Mouse (Mus musculus): ENCODE measurements around the gene Limk2. TPM values are rescaled to one million over a fixed set of nuclear protein-coding genes. Genes with fewer than 3 reads are reported as not detected.

Limk2 gene
- polyA plus RNA-seq, 1 experiment from 2014 or later, result 45.5 TPM

GRCm38 (mm10) chr11:3331756-3332642 is 77.0 kb downstream of the Limk2 start:
- DNase-seq (ENCODE audit: low spot score), result peak; percentile 93
- peak overlapping the region; percentile 92 for H3K4me2 ChIP-seq (ENCODE audit: low read depth, severe bottlenecking)
- H3K4me1 ChIP-seq (ENCODE audit: control insufficient read depth, insufficient read depth, low read length), result peaks cover 3% of the 10 kb centered on the region; the same call in 1 of the 2 replicates
- H3K27ac ChIP-seq (replicated peaks; ENCODE audit: low read depth, low read length), result no peak overlapping the region
- under 1% methylated on average over 66 of the region's 75 CpGs for WGBS
- peak; percentile 92 for ATAC-seq (ENCODE audit: insufficient number of reproducible peaks, low FRiP score, low TSS enrichment, low read depth)
- H3K36me3 ChIP-seq (ENCODE audit: control insufficient read depth, insufficient read depth, low read length), result no peaks in the 10 kb centered on the region
- peak overlapping the region; percentile 41 for H3K4me3 ChIP-seq (ENCODE audit: low read depth, low read length)
- no peaks in the 10 kb centered on the region for H3K27me3 ChIP-seq (ENCODE audit: control insufficient read depth, insufficient read depth, low read length)
- H3K9me3 ChIP-seq (ENCODE audit: control insufficient read depth, low read length), result no peaks in the 10 kb centered on the region
- H3K9ac ChIP-seq (ENCODE audit: low read length), result peak overlapping the region; percentile 48

- Histone ChIP-seq H3K4me3 (ENCODE audit: low read depth, low read length) (peak overlapping the region; percentile 41), H3K4me1 (ENCODE audit: control insufficient read depth, insufficient read depth, low read length) (peaks cover 3% of the 10 kb centered on the region; the same call in 1 of the 2 replicates), H3K36me3 (ENCODE audit: control insufficient read depth, insufficient read depth, low read length) (no peaks in the 10 kb centered on the region), H3K27me3 (ENCODE audit: control insufficient read depth, insufficient read depth, low read length) (no peaks in the 10 kb centered on the region), H3K4me2 (ENCODE audit: low read depth, severe bottlenecking) (peak overlapping the region; percentile 92), H3K9ac (ENCODE audit: low read length) (peak overlapping the region; percentile 61), H3K27ac (replicated peaks; ENCODE audit: low read depth, low read length) (no peak overlapping the region; the same call in 1 of the 2 replicates), H3K9me3 (ENCODE audit: control insufficient read depth, low read length) (no peaks in the 10 kb centered on the region)
- DNase-seq (ENCODE audit: low spot score) (peak; percentile 36), ATAC-seq (ENCODE audit: insufficient number of reproducible peaks, low FRiP score, low TSS enrichment, low read depth) (no peak)
- WGBS, result 8% methylated on average over 14 of the region's 14 CpGs
Measured at GRCm38 (mm10) chr11:3330991-3331750, 77.8 kb downstream of the Limk2 start.

GRCm38 (mm10) chr11:3330566-3330965 is 78.4 kb downstream of the Limk2 start:
- H3K27ac ChIP-seq (replicated peaks; ENCODE audit: low read depth, low read length), result no peak overlapping the region; the same call in 1 of the 2 replicates
- H3K9ac ChIP-seq (ENCODE audit: low read length), result peak overlapping the region; percentile 61
- ATAC-seq (ENCODE audit: insufficient number of reproducible peaks, low FRiP score, low TSS enrichment, low read depth) (no peak), DNase-seq (ENCODE audit: low spot score) (peak; percentile 79)
- no peaks in the 10 kb centered on the region for H3K36me3 ChIP-seq (ENCODE audit: control insufficient read depth, insufficient read depth, low read length)
- WGBS, result 3% methylated on average over 9 of the region's 9 CpGs
- peaks cover 3% of the 10 kb centered on the region; the same call in 1 of the 2 replicates for H3K4me1 ChIP-seq (ENCODE audit: control insufficient read depth, insufficient read depth, low read length)
- peak overlapping the region; percentile 92 for H3K4me2 ChIP-seq (ENCODE audit: low read depth, severe bottlenecking)
- H3K4me3 ChIP-seq (ENCODE audit: low read depth, low read length), result peak overlapping the region; percentile 41
- H3K9me3 ChIP-seq (ENCODE audit: control insufficient read depth, low read length), result no peaks in the 10 kb centered on the region
- H3K27me3 ChIP-seq (ENCODE audit: control insufficient read depth, insufficient read depth, low read length), result no peaks in the 10 kb centered on the region

GRCm38 (mm10) chr11:3329891-3330451 is 79.0 kb downstream of the Limk2 start, which contains the start of gene Pik3ip1:
Pik3ip1 (plus strand) TSS chr11:3330401.
- no peaks in the 10 kb centered on the region for H3K36me3 ChIP-seq (ENCODE audit: control insufficient read depth, insufficient read depth, low read length)
- H3K4me3 ChIP-seq (ENCODE audit: low read depth, low read length), result peak within 1 kb of the TSS; percentile 41
- no peak within 1 kb of the TSS; the same call in 1 of the 2 replicates for H3K27ac ChIP-seq (replicated peaks; ENCODE audit: low read depth, low read length)
- peak within 1 kb of the TSS; percentile 92 for H3K4me2 ChIP-seq (ENCODE audit: low read depth, severe bottlenecking)
- no peak for ATAC-seq (ENCODE audit: insufficient number of reproducible peaks, low FRiP score, low TSS enrichment, low read depth)
- DNase-seq (ENCODE audit: low spot score), result no peak
- no peaks in the 10 kb centered on the region for H3K9me3 ChIP-seq (ENCODE audit: control insufficient read depth, low read length)
- no peaks in the 10 kb centered on the region for H3K27me3 ChIP-seq (ENCODE audit: control insufficient read depth, insufficient read depth, low read length)
- peak within 1 kb of the TSS; percentile 61 for H3K9ac ChIP-seq (ENCODE audit: low read length)
- H3K4me1 ChIP-seq (ENCODE audit: control insufficient read depth, insufficient read depth, low read length), result peaks cover 3% of the 10 kb centered on the region; the same call in 1 of the 2 replicates

- WGBS, result 78% methylated on average over 11 of the region's 11 CpGs
- Histone ChIP-seq H3K27me3 (ENCODE audit: control insufficient read depth, insufficient read depth, low read length) (no peaks in the 10 kb centered on the region), H3K4me1 (ENCODE audit: control insufficient read depth, insufficient read depth, low read length) (peaks cover 3% of the 10 kb centered on the region; the same call in 1 of the 2 replicates), H3K4me3 (ENCODE audit: low read depth, low read length) (no peak overlapping the region), H3K4me2 (ENCODE audit: low read depth, severe bottlenecking) (no peak overlapping the region), H3K36me3 (ENCODE audit: control insufficient read depth, insufficient read depth, low read length) (no peaks in the 10 kb centered on the region), H3K9me3 (ENCODE audit: control insufficient read depth, low read length) (no peaks in the 10 kb centered on the region), H3K9ac (ENCODE audit: low read length) (no peak overlapping the region), H3K27ac (replicated peaks; ENCODE audit: low read depth, low read length) (no peak overlapping the region)
- DNase-seq (ENCODE audit: low spot score) (no peak), ATAC-seq (ENCODE audit: insufficient number of reproducible peaks, low FRiP score, low TSS enrichment, low read depth) (no peak)
Measured at GRCm38 (mm10) chr11:3328806-3329775, 79.9 kb downstream of the Limk2 start.

GRCm38 (mm10) chr11:3328271-3328670 is 80.7 kb downstream of the Limk2 start:
- 80% methylated on average over 5 of the region's 5 CpGs for WGBS

GRCm38 (mm10) chr11:3318286-3318685 is 90.7 kb downstream of the Limk2 start:
- Histone ChIP-seq H3K36me3 (ENCODE audit: control insufficient read depth, insufficient read depth, low read length) (no peaks in the 10 kb centered on the region), H3K9me3 (ENCODE audit: control insufficient read depth, low read length) (no peaks in the 10 kb centered on the region), H3K9ac (ENCODE audit: low read length) (no peak overlapping the region), H3K4me2 (ENCODE audit: low read depth, severe bottlenecking) (no peak overlapping the region), H3K4me3 (ENCODE audit: low read depth, low read length) (no peak overlapping the region), H3K27ac (replicated peaks; ENCODE audit: low read depth, low read length) (no peak overlapping the region), H3K4me1 (ENCODE audit: control insufficient read depth, insufficient read depth, low read length) (no peaks in the 10 kb centered on the region), H3K27me3 (ENCODE audit: control insufficient read depth, insufficient read depth, low read length) (no peaks in the 10 kb centered on the region)
- no peak for DNase-seq (ENCODE audit: low spot score)
- WGBS, result 91% methylated on average over 3 of the region's 3 CpGs
- ATAC-seq (ENCODE audit: insufficient number of reproducible peaks, low FRiP score, low TSS enrichment, low read depth), result no peak

More at GRCm38 (mm10) chr11:3328271-3328670, 80.7 kb downstream of the Limk2 start:
- no peak overlapping the region for H3K4me2 ChIP-seq (ENCODE audit: low read depth, severe bottlenecking)
- no peaks in the 10 kb centered on the region for H3K36me3 ChIP-seq (ENCODE audit: control insufficient read depth, insufficient read depth, low read length)
- ATAC-seq (ENCODE audit: insufficient number of reproducible peaks, low FRiP score, low TSS enrichment, low read depth) (no peak), DNase-seq (ENCODE audit: low spot score) (no peak)
- no peak overlapping the region for H3K27ac ChIP-seq (replicated peaks; ENCODE audit: low read depth, low read length)
- no peak overlapping the region for H3K4me3 ChIP-seq (ENCODE audit: low read depth, low read length)
- H3K9ac ChIP-seq (ENCODE audit: low read length), result no peak overlapping the region
- H3K27me3 ChIP-seq (ENCODE audit: control insufficient read depth, insufficient read depth, low read length), result no peaks in the 10 kb centered on the region
- no peaks in the 10 kb centered on the region for H3K9me3 ChIP-seq (ENCODE audit: control insufficient read depth, low read length)
- H3K4me1 ChIP-seq (ENCODE audit: control insufficient read depth, insufficient read depth, low read length), result peaks cover 3% of the 10 kb centered on the region; the same call in 1 of the 2 replicates

Data from limb, embryonic 11.5 days (tissue).